Mouse (Mus musculus) G1E-ER4 (cell line): Measurements from ENCODE around the gene Gse1. TPM values are rescaled to one million over a fixed set of nuclear protein-coding genes. Genes with fewer than 3 reads are reported as not detected.

Experiments
- GATA1 ChIP-seq: IDR thresholded peaks from one replicate; pipeline ENCODE4 v1.8.0; 2012; ENCODE audit warnings: low read length, inconsistent platforms
- polyA plus RNA-seq: library from polyadenylated mRNA; stranded (reverse); fragments of >175 nt; gene quantifications from 2 replicates; pipeline ENCODE4 v1.2.3, GENCODE M21; 2012

The Gse1 gene
- polyA plus RNA-seq, 1 experiment: 139 TPM

DNA sequence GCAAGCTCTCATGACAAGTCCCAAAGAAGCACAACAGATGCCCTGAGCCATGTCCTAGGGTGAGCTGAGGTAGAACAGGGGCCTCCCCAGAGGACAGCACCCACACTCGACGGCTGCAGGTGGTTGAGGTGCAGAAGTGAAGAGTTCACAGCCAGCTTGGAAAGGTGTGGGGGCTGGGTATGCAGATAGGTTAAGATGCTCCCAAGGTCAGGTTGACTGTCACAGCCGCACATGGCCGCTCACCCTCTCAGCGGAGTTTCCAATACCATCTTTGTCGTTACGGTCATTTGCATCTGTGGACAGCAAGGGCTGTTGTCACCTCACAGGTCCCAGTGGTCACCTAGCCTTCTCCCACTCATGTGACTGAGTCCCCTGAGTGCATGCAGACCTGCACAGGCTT is 162.3 kb downstream of the Gse1 start:
- no peak for TF ChIP-seq GATA1

- TF ChIP-seq GATA1: no peak
Measured at GRCm38 (mm10) chr8:120391856-120392255, 163.6 kb downstream of the Gse1 start.

DNA sequence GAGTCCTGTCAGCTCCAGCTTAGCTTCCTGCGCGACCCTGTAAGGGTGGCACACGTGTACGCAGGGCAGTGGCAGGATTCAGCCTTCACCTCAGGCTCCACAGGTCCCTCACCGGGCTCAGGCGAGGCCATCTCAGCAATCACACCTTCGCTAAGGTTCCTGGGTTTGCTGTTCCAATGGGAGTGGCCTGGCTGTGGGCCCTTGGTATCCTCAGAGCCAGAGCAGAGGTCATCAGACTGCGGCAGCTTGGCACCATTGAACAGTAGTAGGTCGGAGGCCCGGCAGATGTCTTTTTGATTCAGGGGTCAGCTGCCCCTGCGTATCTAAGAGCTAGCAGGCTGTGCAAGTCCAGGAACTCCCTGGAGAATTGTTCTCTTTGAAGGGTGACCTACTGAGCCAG is 164.8 kb downstream of the Gse1 start:
- TF ChIP-seq GATA1: no peak

GRCm38 (mm10) chr8:120393871-120394275 is 165.6 kb downstream of the Gse1 start:
- no peak for TF ChIP-seq GATA1

- TF ChIP-seq GATA1: no peak
Measured at GRCm38 (mm10) chr8:120395892-120396291, 167.6 kb downstream of the Gse1 start.

GRCm38 (mm10) chr8:120396756-120397155 is 168.5 kb downstream of the Gse1 start:
- TF ChIP-seq GATA1: no peak

GRCm38 (mm10) chr8:120397444-120398411 is 169.5 kb downstream of the Gse1 start:
- no peak for TF ChIP-seq GATA1

- TF ChIP-seq GATA1: no peak
Measured at GRCm38 (mm10) chr8:120399212-120399934, 171.1 kb downstream of the Gse1 start.

DNA sequence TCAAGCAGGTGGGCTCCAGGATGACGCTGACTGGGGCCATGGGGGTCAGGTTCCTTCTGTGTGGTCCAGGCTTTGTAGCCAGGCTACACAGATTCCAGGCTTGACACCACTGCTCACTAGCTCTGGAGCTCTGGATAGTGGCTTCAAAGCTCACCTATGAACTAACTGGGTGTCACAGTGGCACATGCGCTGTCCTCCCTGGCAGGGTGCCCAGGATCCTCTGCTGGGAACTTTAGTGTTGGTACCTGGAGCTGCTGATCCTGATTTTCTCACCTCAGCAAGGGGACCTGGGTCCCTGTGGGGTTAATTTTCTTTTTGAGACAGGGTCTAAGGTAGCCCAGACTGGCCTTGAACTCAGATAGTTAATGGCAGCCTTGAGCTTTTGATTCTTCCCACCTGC is 173.0 kb downstream of the Gse1 start:
- TF ChIP-seq GATA1: no peak

DNA sequence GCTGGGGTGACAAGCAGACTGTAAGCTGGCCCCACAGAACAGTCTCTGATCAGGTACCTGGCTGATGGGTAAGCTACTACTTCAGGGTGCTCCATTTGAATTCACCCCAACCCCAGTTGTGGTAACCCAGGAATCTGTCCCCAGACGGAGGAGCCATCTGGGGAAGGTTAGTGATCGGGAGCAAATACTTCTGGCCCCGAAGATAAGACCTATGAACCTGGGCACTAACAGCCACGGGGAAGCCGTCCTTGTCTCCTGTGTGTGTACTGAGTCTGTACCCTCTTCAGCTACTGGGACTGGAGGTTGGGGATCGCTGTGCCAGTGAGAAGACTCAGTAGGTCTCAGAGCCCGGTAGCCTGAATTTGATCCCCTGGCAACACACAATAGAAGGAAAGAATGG is 173.5 kb downstream of the Gse1 start:
- no peak for TF ChIP-seq GATA1

DNA sequence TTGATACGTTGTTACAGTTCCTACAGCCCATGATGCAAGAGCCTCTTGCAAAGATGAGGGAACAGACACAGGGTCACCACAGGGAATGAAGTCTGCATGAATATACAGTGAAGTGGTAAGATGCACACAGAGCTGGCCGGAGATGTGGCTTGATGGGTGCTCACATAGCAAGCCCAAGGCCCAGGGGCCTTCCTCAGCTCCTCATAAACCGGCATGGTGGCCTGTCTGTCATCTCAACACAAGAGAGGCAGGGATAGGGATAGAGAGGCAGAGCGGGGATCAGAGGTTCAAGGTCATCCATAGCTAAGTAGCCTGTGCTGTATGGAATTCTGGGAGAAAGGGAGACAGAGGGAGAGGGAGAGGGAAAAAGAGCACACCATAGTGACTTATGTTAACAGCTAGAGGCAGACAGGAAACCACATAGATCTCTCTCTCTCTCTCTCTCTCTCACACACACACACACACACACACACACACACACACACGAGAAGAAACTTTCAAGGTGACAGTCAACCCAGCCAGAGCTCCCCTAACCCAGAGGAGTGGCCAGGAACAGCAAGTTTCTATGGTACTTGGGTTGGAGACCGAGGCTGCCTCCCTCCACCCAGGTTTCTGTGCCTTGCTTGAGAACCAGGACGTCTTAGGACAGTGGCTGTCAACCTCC is 175.5 kb downstream of the Gse1 start:
- TF ChIP-seq GATA1: no peak

- TF ChIP-seq GATA1: no peak
Measured at GRCm38 (mm10) chr8:120404609-120405036, 176.4 kb downstream of the Gse1 start.

DNA sequence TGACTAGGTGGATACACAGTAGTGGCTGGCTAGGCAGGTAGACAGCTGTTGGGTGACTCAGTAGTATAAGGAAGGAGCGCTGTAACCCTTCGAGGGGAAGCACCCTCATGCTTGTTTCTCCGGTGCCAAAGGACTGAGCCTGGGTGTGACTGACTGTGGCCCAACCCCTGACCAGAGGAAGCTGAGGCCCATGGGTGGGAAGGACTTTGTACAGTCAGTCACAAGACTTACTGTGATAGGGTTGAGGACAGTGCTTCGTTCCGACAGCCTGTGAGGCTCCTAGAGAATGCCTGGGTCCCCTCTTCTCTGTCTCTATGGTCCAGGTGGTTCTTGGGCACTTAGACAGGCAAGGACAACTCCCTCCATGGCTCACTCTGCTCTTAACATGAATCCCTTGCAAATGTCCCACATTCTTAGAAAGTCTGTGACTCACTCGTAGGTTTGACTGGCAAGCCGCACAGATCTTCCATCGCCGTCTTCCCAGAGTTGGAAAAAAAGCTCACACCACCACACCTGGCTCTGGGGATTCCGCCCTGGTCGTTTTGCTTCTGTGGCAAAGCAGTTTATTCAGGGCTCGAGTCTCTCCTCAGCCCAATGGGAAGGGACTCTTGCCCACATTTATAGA is 177.9 kb downstream of the Gse1 start:
- TF ChIP-seq GATA1: no peak

DNA sequence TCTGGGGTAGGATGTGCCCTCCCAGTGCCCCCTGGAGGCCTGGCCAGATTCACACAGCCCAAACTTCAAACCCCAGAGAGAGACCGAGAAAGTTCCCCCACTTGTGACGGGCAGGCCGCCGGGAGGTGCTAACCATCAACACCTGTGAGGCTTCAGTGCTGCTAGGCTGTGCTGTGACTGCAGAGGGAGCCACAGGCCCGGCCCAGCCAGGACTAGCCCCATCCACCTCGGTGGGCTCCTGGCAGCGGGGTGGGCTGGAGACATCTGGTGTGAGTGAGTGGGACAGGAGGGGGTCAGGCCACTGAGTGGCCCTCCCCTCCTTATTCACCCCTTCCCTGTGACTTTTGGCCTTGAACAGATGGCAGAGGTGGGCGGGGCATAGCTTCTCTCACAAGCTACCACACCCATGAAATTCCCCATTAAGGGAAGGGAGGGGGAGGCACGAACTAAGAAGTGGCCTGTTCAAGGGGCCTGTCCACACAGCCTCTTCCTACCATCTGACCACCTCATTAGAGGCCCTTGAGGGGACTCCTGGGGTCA is 179.5 kb downstream of the Gse1 start:
- TF ChIP-seq GATA1: no peak
